Mouse (Mus musculus) mesoderm, embryonic 11.5 days (tissue): ENCODE data around the gene Ryk.
A peak's percentile ranks its signal among the peaks of the same experiment; 100 is the strongest.
"Not testable (repeated sequence)": the region's sequence is repeated elsewhere in the genome, so short reads cannot be mapped to it uniquely, and the experiment has no call there.

ENCODE experiments used
- DNase-seq: peaks from one replicate; pipeline ENCODE4 v3.0.0-alpha.2; 2012; ENCODE audit warnings: low read depth, low spot score

Ryk gene

DNA sequence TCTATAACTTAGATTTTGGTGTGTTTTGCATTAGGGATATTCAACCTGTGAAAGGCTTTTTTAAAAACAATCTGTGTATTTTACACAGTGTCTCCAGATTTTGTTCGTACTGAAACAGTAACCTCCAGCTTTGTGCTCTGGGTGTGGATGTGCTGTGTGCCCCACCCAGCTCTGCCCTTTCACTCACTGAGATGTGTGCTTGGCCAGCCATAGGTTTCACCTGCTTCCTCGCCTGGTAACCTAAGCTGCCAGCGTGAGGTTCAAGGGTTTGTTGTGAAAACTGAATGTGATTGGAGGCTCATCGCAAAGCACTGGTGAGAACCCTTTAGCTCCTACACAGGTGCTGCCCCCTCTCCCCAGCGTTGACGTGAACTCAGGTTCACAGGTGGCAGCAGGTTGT is 70.2 kb downstream of the Ryk start:
- DNase-seq, result no peak

DNA sequence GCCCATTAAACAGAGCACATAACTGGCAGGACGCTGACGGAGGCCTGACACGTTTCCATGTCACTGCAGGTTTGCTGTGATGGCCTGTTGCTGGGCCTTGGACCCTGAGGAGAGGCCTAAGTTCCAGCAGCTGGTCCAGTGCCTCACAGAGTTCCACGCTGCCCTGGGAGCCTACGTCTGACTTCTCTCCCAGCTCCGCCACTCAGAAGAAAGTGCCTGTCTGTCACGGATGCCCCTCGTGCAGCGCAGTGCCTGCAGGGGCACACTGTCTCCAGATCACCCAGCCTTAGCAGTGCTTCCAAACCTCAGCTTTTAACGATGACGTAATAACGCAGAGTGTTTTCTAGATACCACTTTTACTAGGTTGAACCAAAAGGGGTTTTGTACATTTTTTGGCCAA is 72.1 kb downstream of the Ryk start:
- DNase-seq, result no peak

DNA sequence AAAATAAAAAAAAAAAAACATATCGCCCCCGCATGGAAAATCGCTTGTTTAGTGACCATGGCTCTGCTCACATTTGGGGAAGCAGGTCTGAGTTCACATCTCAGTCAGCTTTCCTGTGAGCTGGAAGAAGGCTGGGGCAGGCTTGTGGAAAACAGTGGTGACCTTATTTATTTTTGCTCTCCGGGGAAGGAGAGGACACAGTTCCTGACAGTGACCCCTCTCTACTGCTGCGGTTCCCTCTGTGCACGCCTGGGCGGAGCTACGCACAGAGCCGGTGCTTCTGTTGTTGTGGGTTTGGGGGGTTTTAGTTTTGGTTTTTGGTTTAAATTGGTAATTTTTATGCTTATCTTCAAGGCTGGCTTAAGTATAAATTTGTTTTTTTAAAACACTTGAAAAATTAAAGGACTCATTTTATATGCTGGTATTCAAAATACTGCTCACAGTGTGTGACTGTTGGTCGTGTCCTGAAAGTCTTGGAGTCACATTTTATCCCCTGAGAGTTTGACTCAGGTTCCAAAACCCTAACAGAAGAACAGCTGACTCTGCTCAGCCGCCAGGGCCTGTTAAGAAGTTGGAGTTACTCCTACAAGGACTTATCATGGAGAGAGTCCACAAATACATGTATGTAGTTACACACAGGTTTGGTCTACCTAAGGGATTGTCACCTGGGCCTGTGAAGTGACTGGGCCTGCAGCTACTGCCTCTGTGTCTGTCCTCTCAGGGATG is 73.0 kb downstream of the Ryk start:
- DNase-seq, result no peak

DNA sequence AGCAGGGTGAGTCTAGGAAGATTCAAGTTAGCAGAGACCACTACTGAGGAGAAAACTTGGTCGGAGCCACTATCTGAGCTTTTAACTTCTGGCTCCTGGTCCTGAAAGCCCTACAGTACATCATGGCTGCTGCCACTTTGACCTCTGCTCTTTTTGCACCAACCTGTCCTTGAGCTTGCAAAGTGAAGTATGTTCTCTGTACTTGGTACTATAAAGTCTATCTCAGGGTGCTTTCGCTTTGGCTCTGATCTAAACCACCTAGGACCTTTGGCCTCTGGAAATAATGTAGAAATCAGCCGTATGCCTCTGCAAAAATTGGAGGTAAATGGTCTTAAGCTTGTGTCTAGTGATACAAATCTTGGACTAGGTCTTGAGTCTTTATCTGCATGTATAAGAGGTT is 76.8 kb downstream of the Ryk start:
- DNase-seq, result no peak

DNA sequence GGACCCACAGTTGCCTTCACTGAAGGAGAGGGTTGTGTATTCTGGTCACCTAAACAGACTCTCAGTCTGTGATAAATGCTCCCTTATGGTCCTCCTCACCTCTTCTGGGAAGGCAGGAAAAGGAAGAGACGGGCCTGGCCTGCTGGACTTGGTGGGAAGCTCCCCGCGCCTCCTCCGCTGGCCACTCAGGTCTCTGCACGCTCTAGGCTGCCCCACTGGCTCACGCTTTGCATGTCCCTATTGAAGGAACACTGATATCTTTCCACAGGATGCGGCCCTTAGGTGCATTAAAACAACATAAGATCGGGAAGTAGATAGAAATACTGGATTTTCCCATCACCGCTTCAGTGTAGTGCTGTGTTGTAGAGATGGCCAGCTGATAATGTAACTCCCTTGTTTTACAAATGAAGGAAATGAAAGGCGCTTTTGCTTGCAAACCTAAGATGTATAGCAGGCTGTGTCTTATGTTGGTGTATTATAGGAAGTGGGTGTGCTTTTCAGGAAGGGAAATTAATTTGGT is 77.9 kb downstream of the Ryk start:
- DNase-seq, result no peak

DNA sequence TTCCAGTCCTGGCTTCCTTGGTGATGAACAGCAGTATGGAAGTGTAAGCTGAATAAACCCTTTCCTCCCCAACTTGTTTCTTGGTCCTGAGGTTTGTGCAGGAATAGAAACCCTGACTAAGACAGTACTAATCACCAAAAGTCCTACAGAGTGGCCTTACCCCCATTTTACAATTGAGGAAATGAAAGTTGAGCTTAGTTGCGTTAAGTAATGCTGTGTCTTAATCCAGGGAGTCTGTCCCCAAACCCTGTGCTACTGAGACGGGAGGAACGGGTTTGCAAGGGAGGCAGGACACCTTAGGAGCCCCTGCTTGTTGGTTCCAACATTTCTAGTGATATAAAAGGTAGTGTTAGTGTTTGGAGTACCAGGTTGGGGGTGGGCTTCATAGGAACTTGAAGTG is 78.9 kb downstream of the Ryk start:
- not testable (repeated sequence) for DNase-seq

DNA sequence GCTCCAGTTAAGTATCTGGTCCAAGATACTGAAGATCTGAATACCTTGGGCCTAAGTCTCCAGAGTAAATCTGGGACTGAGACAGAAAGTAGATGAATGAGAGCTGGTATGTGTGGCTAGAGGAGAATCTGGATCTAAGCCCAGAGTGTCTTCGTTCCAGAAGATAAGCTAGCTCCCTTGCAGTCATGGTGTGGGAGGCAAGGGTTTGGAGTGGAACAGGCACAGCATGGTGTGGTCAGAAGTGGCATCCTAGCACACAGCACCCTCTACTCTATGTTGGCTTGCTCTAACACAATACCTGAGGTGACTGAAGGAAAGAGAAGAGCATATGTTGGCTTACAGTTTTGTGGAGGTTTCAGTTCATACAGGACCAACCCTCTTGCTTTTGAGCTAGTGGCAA is 79.9 kb downstream of the Ryk start:
- no peak for DNase-seq

DNA sequence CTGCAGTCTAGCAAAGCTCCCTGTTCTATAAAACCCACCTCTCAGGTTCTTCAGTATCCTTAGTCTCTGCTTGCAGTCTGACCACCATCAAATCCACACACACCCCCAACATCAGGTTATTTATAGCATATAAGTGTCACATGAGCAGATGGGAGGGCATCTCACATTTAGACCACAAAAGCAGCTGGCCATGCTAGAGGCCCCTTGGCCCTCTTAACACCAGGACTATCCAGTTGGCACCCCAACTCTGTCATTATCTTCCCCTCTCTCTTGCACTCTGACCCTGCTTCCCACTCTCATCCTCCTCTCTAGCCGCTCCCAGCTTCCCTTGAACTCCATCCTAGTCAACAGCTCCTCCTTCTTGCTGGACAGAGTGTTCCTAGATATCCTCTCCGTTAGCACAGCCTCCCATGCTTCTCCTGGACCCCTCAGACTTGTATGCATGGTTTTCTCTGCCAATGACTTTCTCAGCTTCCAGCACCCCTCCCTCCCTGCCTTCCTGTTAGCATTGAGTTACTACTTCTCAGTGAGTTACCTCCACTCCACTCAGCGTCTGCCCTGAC is 80.7 kb downstream of the Ryk start:
- DNase-seq, result no peak

DNA sequence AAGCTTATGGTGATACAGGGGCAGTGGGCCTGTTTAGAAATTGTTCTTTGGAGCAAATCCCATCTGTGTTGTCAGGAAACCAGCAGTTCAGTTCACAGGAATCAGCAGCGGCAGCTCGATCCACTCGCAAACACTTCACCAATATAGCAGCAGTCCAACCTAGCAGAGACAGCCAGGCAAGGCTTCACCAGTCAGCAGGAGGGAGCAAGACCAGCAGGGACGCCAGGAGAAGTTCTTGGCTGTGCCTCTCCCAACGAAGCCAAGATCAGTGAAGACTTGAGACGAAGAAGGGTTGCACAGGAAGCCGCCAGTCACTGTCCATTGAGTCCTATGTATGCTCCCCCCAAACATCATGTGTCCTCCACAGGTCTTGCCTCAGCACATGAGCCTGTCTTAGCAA is 81.4 kb downstream of the Ryk start:
- no peak for DNase-seq

DNA sequence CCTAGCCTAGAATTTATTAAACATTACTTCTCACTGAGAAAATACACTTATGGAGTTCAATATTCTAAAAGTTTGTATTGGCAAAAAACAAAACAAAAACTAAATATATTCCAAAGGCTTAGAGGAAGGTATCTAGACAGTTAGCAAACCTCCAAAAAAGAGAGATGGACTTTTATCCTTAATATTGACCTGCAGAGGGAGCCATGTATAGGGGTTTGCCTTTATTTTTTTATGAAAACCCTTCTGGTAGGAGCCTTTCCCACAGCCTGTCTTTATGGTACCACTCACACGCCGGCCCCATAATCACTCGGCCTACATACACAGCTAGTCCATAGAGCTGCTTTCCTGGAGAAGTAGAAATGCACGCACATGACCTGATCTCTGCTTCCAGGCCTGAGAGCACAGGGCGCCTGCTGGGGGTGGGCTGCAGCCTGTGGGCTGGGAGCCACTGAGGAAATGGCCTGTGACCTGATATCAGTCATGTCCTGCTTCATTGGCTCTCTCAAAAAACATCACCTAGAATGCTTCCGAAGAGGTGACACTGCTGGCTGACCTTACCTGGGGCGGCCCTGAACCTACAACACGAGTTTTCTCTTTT is 82.9 kb downstream of the Ryk start:
- DNase-seq, result no peak

DNA sequence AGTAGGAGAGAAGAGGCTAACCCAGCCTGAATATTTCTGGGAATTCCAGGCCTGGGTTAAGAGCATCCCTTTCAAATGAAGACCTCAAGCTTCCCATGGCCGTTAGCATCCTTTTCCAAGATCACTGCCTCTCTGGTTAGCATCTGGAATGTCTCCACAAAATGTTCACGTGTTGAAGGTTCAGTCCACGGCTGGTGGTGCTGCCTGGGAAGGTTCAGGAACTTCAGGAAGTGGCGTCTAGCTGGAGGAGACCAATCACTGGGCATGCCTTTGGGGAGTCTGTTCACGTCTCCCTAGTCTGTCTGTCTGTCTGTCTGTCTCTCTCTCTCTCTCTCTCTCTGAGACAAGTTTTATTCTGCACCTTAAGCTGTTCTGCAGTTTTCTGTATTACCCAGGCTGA is 84.8 kb downstream of the Ryk start:
- no peak for DNase-seq

DNA sequence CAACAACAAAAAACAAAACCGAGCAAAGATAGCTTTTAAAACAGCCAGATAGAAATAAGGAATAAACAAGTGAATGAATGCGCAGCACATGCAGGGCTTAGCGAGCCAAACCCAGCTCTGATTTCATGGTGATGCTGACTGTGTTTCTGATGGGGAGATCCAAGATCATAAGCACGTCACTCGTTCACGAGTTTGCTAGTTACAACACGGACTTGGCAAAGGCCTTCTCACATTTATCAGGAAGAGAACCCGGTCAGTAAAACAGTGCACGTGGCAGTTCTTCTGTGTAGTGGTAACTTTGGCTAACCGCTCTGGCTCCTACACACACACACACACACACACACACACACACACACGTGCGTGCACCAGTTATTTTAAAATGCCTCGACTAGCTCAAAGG is 87.1 kb downstream of the Ryk start:
- no peak for DNase-seq

DNA sequence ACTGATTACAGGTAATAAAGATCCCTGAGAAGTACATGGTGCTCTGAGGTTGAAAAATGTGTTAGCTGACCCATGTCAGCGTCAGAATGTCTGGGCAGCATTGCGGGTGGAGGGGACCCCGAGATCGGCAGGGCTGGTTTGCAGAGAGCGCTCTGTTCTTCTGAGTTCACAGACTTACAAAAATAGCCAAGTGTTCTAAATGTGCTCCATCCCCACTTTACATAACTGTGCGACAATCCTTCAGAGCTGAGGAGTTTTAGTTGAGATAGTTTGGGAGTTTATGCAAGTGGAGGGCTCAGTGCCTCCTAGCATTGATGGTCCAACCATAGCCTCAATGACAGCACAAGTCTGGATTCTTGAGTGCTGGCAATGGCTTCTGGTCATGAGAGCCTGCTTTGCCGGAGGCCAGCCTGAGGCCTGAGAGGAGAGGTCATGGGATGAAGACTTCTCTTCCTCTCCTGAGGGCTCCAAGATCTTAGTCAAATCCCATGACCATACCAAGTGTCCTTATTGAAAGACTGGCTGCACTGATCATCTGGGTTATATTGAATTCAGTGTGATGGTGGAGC is 88.2 kb downstream of the Ryk start:
- no peak for DNase-seq

DNA sequence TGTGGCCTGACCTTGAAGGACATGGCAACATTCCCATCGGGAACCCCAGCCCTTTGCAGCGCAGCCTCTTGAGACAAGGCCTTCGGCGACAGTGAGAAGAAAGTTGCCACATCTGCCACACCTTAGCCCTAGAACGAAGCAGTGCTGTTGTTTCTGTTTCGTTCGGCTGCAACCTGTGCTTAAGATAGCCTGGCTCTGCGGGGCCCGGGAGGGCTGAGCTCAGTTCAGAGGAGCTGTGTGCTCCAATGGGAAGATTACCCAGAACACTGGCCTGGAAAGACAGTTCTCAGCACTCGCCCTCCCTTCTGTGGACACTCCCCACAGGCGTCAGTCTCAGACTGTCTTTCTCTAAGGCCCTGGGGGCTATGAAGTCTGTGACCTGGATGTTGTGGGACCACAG is 89.1 kb downstream of the Ryk start:
- DNase-seq, result no peak

DNA sequence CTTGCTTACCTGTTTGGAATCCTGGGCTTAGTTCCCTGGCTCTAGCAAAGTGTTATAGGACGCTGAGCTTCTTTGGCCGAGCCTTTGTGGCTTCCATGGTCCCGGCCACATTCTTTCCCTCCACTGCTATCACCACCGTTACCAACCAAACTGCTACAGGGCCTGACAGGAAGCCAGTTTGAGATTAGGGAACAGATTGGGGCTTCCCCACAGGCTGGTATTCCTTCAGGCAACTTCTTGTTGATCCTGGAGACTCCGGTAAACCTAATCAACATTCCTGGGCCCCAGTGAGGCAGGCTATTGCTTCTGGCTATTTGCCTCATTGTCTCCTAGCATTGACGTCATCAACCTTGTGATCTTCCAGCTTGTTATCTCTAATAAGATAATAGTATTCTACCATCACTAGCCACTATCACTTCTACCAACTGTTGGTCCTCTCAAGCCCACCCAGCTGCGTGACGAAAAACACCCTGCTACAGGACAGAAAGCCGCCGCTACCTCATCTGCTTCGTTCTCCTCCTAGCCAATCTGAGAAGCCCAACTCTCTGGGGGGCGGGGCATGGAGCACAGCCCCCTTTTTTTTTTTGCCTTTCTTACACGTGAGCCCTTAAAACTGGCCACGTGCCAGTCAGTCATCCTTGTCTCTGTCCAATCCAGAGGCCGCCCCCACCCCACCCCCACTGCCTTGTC is 90.1 kb downstream of the Ryk start:
- DNase-seq, result no peak

DNA sequence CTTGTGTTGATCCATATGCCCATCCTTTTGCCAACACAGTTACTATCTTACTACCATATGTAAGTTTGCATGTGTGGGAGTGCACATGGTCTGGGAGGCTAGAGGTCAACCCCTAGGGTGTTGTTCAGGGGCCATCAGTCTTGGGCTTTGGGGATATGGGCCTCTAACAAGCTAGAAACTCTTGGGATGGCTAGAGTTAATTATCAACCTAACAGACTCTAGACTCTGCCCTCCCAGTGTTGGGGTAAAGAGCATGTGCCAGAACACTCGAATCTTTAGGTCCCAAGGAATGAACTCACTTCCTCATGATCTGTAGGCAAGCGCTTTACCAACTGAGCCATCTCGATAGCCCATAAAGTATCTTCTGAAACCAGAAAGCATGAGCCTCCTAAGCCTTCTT is 91.4 kb downstream of the Ryk start:
- no peak for DNase-seq

DNA sequence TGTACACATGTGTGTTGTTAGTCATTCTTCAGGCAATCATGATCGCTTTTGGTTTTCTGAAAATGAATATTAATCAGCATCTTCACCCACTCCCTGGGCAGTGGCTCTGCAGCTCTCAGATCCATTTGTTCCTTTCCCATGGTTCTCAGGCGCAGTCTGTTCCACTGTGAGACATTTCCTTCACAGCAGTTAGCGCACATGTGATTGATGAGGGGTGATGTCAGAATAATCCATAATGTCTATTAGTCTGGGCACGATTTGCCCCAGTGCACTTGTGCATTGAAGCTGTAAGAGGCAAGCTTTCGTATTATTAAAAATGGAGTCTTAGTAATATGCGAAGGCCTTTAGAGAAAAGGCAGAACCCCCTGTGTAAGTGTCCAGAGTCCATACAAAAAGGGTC is 95.1 kb downstream of the Ryk start:
- peak; percentile 63 for DNase-seq

DNA sequence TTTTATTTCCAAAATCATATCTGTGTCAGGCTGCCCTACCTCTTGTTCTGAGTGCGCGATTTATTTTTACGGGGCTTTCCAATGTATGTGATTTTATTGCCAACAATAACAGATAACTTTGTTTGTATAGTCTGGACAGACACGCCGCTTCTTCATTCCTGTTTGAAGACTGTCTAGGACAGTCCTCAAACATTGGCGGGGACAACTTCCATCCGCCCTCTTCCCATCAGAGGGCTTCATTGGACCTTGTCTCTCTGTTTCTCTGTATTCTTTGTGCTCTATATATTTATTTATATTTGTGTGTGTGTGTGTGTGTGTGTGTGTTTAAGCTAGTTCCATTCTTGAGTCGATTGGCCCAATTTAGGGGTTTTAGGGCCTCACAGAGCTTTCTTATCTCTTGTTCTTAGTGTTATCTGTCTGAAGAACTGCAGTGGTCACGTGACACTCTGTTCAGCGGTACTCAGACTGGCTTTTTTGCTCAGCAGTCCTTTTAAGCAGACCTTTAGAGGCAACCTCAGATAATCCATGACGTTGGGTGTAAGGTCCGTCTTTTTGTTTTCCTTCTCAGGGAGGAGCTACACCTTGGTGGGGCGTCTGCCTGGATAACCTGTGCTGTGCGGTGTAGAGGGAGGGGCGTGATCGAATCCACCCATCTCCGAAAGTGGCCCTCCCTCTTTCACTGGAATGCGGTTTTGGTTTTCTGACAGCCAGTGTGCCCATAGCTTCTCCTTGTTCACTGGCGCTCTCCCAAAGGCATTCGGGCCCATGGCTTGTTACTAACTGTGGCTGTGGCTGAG is 99.4 kb downstream of the Ryk start:
- DNase-seq, result peak; percentile 27

DNA sequence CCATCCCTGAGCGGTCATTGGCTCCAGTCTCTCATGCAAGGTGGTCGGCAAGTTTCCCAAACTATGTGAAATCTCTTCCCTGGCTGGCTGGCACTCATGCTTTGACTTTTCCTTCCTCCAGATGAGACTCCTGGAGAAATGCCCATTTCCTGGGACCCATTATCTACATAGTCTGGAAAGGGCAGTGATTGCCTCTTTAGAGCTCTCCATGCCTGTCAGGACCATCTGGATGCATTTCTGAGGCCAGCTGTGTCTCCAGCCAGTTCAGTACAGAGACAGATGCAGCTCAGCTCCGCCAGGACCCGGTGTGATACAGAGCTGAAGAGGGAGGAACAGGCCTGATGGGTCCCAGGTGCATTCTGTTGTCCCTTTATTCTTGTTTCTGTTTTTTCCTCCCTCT is 107.5 kb downstream of the Ryk start:
- DNase-seq, result no peak

DNA sequence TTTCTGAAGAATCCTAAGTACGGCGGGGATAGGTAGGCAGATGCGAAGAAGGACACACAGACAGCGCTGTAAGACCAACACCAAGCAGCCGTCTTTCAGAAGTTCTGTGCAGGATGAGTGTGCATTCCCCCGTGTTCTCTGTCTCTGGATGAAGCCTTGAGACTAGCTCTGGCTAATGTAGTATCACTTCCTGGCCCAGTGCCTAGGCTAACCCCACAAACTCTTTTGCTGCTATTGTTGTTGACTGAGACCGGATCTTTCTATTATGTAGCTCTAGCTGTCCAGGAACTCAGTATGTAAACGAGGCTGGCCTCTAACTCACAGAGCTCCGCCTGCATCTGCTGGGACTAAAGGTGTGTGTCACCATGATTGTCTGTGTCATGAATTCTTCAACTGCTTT is 110.2 kb downstream of the Ryk start:
- DNase-seq, result no peak

DNA sequence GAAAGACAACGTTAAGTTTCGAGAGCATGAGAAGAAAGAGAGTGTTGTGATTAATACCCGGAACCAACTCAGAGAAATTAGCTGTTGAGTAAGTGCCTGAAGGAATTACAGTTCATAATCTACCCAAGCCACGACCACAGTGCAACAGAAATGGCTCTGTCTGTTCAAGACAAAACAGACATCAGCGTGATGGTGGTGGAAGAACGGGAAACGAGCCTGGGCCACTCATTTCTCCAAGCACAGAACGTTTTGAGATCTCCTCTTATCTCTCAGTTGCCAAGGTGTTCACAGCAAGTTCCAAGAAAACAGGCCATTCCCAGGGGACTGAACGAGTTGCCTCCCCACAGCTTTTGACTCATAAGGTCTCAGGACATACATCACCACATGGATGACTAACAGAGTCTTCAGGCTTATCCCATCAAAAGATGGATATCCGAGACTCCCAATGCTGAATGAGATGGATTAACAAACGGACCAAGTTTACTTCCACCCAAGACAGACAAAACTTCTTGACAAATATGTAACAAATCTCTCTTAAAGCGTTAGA is 111.8 kb downstream of the Ryk start:
- no peak for DNase-seq
